8 mouse cellular contexts compared by ENCODE assay signal in genomic region chr2:167503896-167504349, GRCm38 (mm10). TPM values are rescaled to one million over a fixed set of nuclear protein-coding genes. Genes with fewer than 3 reads are reported as not detected.
DNase-seq lines count a peak whose midpoint lies in the region; ATAC-seq and TF ChIP-seq lines count a peak whose summit lies in the region.

No protein-coding gene starts in this region.

- TF ChIP-seq EP300 in heart, adult 2 months (IDR thresholded peaks at IDR 0.05; ENCODE audit: insufficient read depth, low read depth, low read length), result no peak

- no peaks in the 10 kb centered on the region for H3K27me3 ChIP-seq in heart, adult 2 months (ENCODE audit: control insufficient read depth, insufficient read depth, low read length)

- H3K27ac ChIP-seq in heart, adult 2 months, result peak overlapping the region; percentile 86

- H3K79me2 ChIP-seq in heart, adult 2 months (replicated peaks; ENCODE audit: control insufficient read depth, insufficient read depth, low read length), result peaks cover 4% of the 10 kb centered on the region; the same call in 1 of the 2 replicates

- DNase-seq in right cerebral cortex, postnatal 4 days, result peak; percentile 40
- DNase-seq in right cerebral cortex, postnatal 36 days (ENCODE audit: low spot score in 2 of 2), result no peak
- DNase-seq in cerebellum, postnatal 14 days, result peak; percentile 67 to 69
- peak; percentile 77 for DNase-seq in heart, adult 2 months
- DNase-seq in kidney, adult 9 months, result peak; percentile 91
- peak; percentile 81 for DNase-seq in lung, postnatal 10 days
- peak; percentile 47 to 54 for DNase-seq in spleen, postnatal 36 days (ENCODE audit: low spot score in 2 of 2)

- intact Hi-C loops in heart, adult 2 months (cut with DNase I), result no loop called here

- TF ChIP-seq POLR2A in heart, adult 2 months (IDR thresholded peaks at IDR 0.05; ENCODE audit: insufficient read depth, low read depth, low read length), result 0 out of 2 replicates have a peak, but pooled peaks have one; percentile 8

- no peak for TF ChIP-seq CTCF in heart, adult 2 months (IDR thresholded peaks at IDR 0.05)

- peak overlapping the region; percentile 99 for H3K4me3 ChIP-seq in heart, adult 2 months

- peaks cover 9% of the 10 kb centered on the region for H3K36me3 ChIP-seq in heart, adult 2 months (ENCODE audit: control insufficient read depth, insufficient read depth, low read length)

- peak overlapping the region; percentile 96 for H3K9ac ChIP-seq in heart, adult 2 months (ENCODE audit: low read depth, low read length)

- WGBS in heart, adult 2 months, result under 1% methylated on average over 32 of the region's 32 CpGs

- peaks cover 9% of the 10 kb centered on the region for H3K4me1 ChIP-seq in heart, adult 2 months (ENCODE audit: control insufficient read depth, insufficient read depth, low read length)

- no peak for ATAC-seq in monocyte, adult 5-6 weeks (replicated peaks; ENCODE audit: insufficient number of reproducible peaks, low FRiP score, low TSS enrichment, poor library complexity, severe bottlenecking)

RNA-seq across cellular contexts. Expression of gene Spata2, which starts 11.2 kb away (rescaled TPM):
- total RNA-seq in heart, adult 2 months (2021), result 10 to 100 TPM; 15.4 to 15.6 TPM
- polyA plus RNA-seq in heart, adult 2 months (2012; rRNA removed), result 15.5 and 19.7 TPM in 2 replicates
- 7.3 to 13.8 TPM (median 9.6 TPM) in 3 replicates for total RNA-seq in monocyte, adult 5-6 weeks (2017)

RNA-seq across cellular contexts. Expression of gene Rnf114, which starts 11.5 kb away (rescaled TPM):
- 10 to 100 TPM; 60.4 to 76.7 TPM for total RNA-seq in heart, adult 2 months (2021)
- 96.3 and 128 TPM in 2 replicates for polyA plus RNA-seq in heart, adult 2 months (2012; rRNA removed)
- total RNA-seq in monocyte, adult 5-6 weeks (2017), result 62.6 to 74.1 TPM (median 67.8 TPM) in 3 replicates

RNA-seq across cellular contexts. Expression of gene Snai1, which starts 34.1 kb away (rescaled TPM):
- 1 to 10 TPM; 1.6 to 2.0 TPM for total RNA-seq in heart, adult 2 months (2021)
- 6.5 and 10.5 TPM in 2 replicates for polyA plus RNA-seq in heart, adult 2 months (2012; rRNA removed)
- total RNA-seq in monocyte, adult 5-6 weeks (2017), result not detected in 3 replicates

Comparison
In these comparisons a context has a peak if more than half of its experiments do, and no peak if none do; other contexts are left out.
1. DNase-seq: peak in right cerebral cortex, postnatal 4 days (single experiment), cerebellum, postnatal 14 days (2 of 2), heart, adult 2 months (2 of 2), kidney, adult 9 months (single experiment), lung, postnatal 10 days (single experiment) and spleen, postnatal 36 days (2 of 2); none in right cerebral cortex, postnatal 36 days (0 of 2).